Mouse (Mus musculus): ENCODE results near the gene Trabd. TPM values are rescaled to one million over a fixed set of nuclear protein-coding genes. Genes with fewer than 3 reads are reported as not detected.

Gene Trabd
- polyA plus RNA-seq, 1 experiment from 2014 or later = 51.6 TPM

- Histone ChIP-seq H3K4me1 (ENCODE audit: control insufficient read depth in 2 of 2, insufficient read depth in 2 of 2, low read length in 2 of 2) (peaks cover 5 to 15% of the 10 kb centered on the region in 2 experiments), H3K36me3 (ENCODE audit: control insufficient read depth, insufficient read depth, low read length) (no peaks in the 10 kb centered on the region), H3K4me2 (ENCODE audit: low read length) (peak overlapping the region; percentile 55), H3K4me3 (ENCODE audit: control insufficient read depth in 1 of 2, insufficient read depth in 1 of 2, low read depth in 1 of 2, low read length in 2 of 2) (peak overlapping the region in 1 of 2 experiments; percentile 17; a peak in 1 of 4 replicates), H3K27ac (replicated peaks in 1 of 2; ENCODE audit: control insufficient read depth in 1 of 2, insufficient read depth in 1 of 2, low read depth in 2 of 2, low read length in 2 of 2) (no peak overlapping the region), H3K9me3 (ENCODE audit: control insufficient read depth, low read length) (no peaks in the 10 kb centered on the region), H3K27me3 (ENCODE audit: control insufficient read depth, insufficient read depth, low read length) (peaks cover 42% of the 10 kb centered on the region), H3K9ac (ENCODE audit: low read length) (no peak overlapping the region)
- no peak for ATAC-seq (ENCODE audit: insufficient number of reproducible peaks, insufficient read depth, low FRiP score, low read depth)
- WGBS = 37% methylated on average over 26 of the region's 26 CpGs
Measured at GRCm38 (mm10) chr15:89068226-89068625, 6.7 kb upstream of the Trabd start.

GRCm38 (mm10) chr15:89069336-89069840 is 5.5 kb upstream of the Trabd start:
- no peak overlapping the region for H3K4me2 ChIP-seq (ENCODE audit: low read length)
- H3K4me1 ChIP-seq (ENCODE audit: control insufficient read depth in 2 of 2, insufficient read depth in 2 of 2, low read length in 2 of 2) = peaks cover 14 to 24% of the 10 kb centered on the region in 2 experiments
- H3K9ac ChIP-seq (ENCODE audit: low read length) = no peak overlapping the region
- H3K27me3 ChIP-seq (ENCODE audit: control insufficient read depth, insufficient read depth, low read length) = peaks cover 38% of the 10 kb centered on the region
- no peaks in the 10 kb centered on the region for H3K9me3 ChIP-seq (ENCODE audit: control insufficient read depth, low read length)
- WGBS = 85% methylated on average over 19 of the region's 19 CpGs
- no peak overlapping the region for H3K27ac ChIP-seq (replicated peaks in 1 of 2; ENCODE audit: control insufficient read depth in 1 of 2, insufficient read depth in 1 of 2, low read depth in 2 of 2, low read length in 2 of 2)
- no peaks in the 10 kb centered on the region for H3K36me3 ChIP-seq (ENCODE audit: control insufficient read depth, insufficient read depth, low read length)
- no peak; the same call in 1 of the 2 replicates for ATAC-seq (ENCODE audit: insufficient number of reproducible peaks, insufficient read depth, low FRiP score, low read depth)
- H3K4me3 ChIP-seq (ENCODE audit: control insufficient read depth in 1 of 2, insufficient read depth in 1 of 2, low read depth in 1 of 2, low read length in 2 of 2) = no peak overlapping the region

- Histone ChIP-seq H3K9ac (ENCODE audit: low read length) (0 out of 2 replicates have a peak overlapping the region, but pooled peaks have one; percentile 8), H3K4me2 (ENCODE audit: low read length) (no peak overlapping the region), H3K9me3 (ENCODE audit: control insufficient read depth, low read length) (no peaks in the 10 kb centered on the region), H3K36me3 (ENCODE audit: control insufficient read depth, insufficient read depth, low read length) (no peaks in the 10 kb centered on the region), H3K27me3 (ENCODE audit: control insufficient read depth, insufficient read depth, low read length) (peaks cover 36% of the 10 kb centered on the region), H3K4me1 (ENCODE audit: control insufficient read depth in 2 of 2, insufficient read depth in 2 of 2, low read length in 2 of 2) (peaks cover 23 to 33% of the 10 kb centered on the region in 2 experiments), H3K4me3 (ENCODE audit: control insufficient read depth in 1 of 2, insufficient read depth in 1 of 2, low read depth in 1 of 2, low read length in 2 of 2) (no peak overlapping the region), H3K27ac (replicated peaks in 1 of 2; ENCODE audit: control insufficient read depth in 1 of 2, insufficient read depth in 1 of 2, low read depth in 2 of 2, low read length in 2 of 2) (no peak overlapping the region; a peak in 1 of 4 replicates)
- WGBS = 70% methylated on average over 24 of the region's 24 CpGs
- no peak for ATAC-seq (ENCODE audit: insufficient number of reproducible peaks, insufficient read depth, low FRiP score, low read depth)
Measured at GRCm38 (mm10) chr15:89070606-89071005, 4.3 kb upstream of the Trabd start.

GRCm38 (mm10) chr15:89073993-89074603 is 826 bp upstream of the Trabd start:
- Histone ChIP-seq H3K27me3 (ENCODE audit: control insufficient read depth, insufficient read depth, low read length) (peaks cover 3% of the 10 kb centered on the region; the same call in 1 of the 2 replicates), H3K4me3 (ENCODE audit: control insufficient read depth in 1 of 2, insufficient read depth in 1 of 2, low read depth in 1 of 2, low read length in 2 of 2) (peak overlapping the region in 1 of 2 experiments; percentile 92; a peak in 2 of 4 replicates), H3K4me1 (ENCODE audit: control insufficient read depth in 2 of 2, insufficient read depth in 2 of 2, low read length in 2 of 2) (peaks cover 34 to 51% of the 10 kb centered on the region in 2 experiments), H3K4me2 (ENCODE audit: low read length) (peak overlapping the region; percentile 83), H3K9ac (ENCODE audit: low read length) (peak overlapping the region; percentile 96; the same call in 1 of the 2 replicates), H3K27ac (replicated peaks in 1 of 2; ENCODE audit: control insufficient read depth in 1 of 2, insufficient read depth in 1 of 2, low read depth in 2 of 2, low read length in 2 of 2) (peak overlapping the region; percentile 91 to 96), H3K36me3 (ENCODE audit: control insufficient read depth, insufficient read depth, low read length) (0 out of 2 replicates have a peak, but pooled peaks cover 4% of the 10 kb centered on the region), H3K9me3 (ENCODE audit: control insufficient read depth, low read length) (no peaks in the 10 kb centered on the region)
- 27% methylated on average over 10 of the region's 10 CpGs for WGBS
- ATAC-seq (ENCODE audit: insufficient number of reproducible peaks, insufficient read depth, low FRiP score, low read depth) = no peak

- peak; percentile 88 for ATAC-seq (ENCODE audit: insufficient number of reproducible peaks, insufficient read depth, low FRiP score, low read depth)
- Histone ChIP-seq H3K4me3 (ENCODE audit: control insufficient read depth in 1 of 2, insufficient read depth in 1 of 2, low read depth in 1 of 2, low read length in 2 of 2) (peak overlapping the region; percentile 82 to 92), H3K36me3 (ENCODE audit: control insufficient read depth, insufficient read depth, low read length) (peaks cover 12% of the 10 kb centered on the region), H3K4me2 (ENCODE audit: low read length) (peak overlapping the region; percentile 83), H3K27me3 (ENCODE audit: control insufficient read depth, insufficient read depth, low read length) (no peaks in the 10 kb centered on the region), H3K27ac (replicated peaks in 1 of 2; ENCODE audit: control insufficient read depth in 1 of 2, insufficient read depth in 1 of 2, low read depth in 2 of 2, low read length in 2 of 2) (peak overlapping the region; percentile 91 to 96), H3K9ac (ENCODE audit: low read length) (peak overlapping the region; percentile 96), H3K4me1 (ENCODE audit: control insufficient read depth in 2 of 2, insufficient read depth in 2 of 2, low read length in 2 of 2) (peaks cover 34 to 48% of the 10 kb centered on the region in 2 experiments), H3K9me3 (ENCODE audit: control insufficient read depth, low read length) (no peaks in the 10 kb centered on the region)
- WGBS = 0% methylated on average over 47 of the region's 59 CpGs
Measured at GRCm38 (mm10) chr15:89075478-89076147, 689 bp downstream of the Trabd start.

GRCm38 (mm10) chr15:89076156-89076731 is 1.3 kb downstream of the Trabd start:
- H3K27me3 ChIP-seq (ENCODE audit: control insufficient read depth, insufficient read depth, low read length) = no peaks in the 10 kb centered on the region
- H3K9ac ChIP-seq (ENCODE audit: low read length) = peak overlapping the region; percentile 96
- peak overlapping the region; percentile 82 to 92 for H3K4me3 ChIP-seq (ENCODE audit: control insufficient read depth in 1 of 2, insufficient read depth in 1 of 2, low read depth in 1 of 2, low read length in 2 of 2)
- H3K36me3 ChIP-seq (ENCODE audit: control insufficient read depth, insufficient read depth, low read length) = peaks cover 18% of the 10 kb centered on the region
- H3K4me2 ChIP-seq (ENCODE audit: low read length) = peak overlapping the region; percentile 83
- H3K4me1 ChIP-seq (ENCODE audit: control insufficient read depth in 2 of 2, insufficient read depth in 2 of 2, low read length in 2 of 2) = peaks cover 34 to 46% of the 10 kb centered on the region in 2 experiments
- ATAC-seq (ENCODE audit: insufficient number of reproducible peaks, insufficient read depth, low FRiP score, low read depth) = peak; percentile 2; the same call in 1 of the 2 replicates
- H3K9me3 ChIP-seq (ENCODE audit: control insufficient read depth, low read length) = no peaks in the 10 kb centered on the region
- WGBS = under 1% methylated on average over 39 of the region's 39 CpGs
- H3K27ac ChIP-seq (replicated peaks in 1 of 2; ENCODE audit: control insufficient read depth in 1 of 2, insufficient read depth in 1 of 2, low read depth in 2 of 2, low read length in 2 of 2) = peak overlapping the region; percentile 84 to 96

- Histone ChIP-seq H3K9me3 (ENCODE audit: control insufficient read depth, low read length) (no peaks in the 10 kb centered on the region), H3K4me3 (ENCODE audit: control insufficient read depth in 1 of 2, insufficient read depth in 1 of 2, low read depth in 1 of 2, low read length in 2 of 2) (0 out of 4 replicates have a peak overlapping the region, but pooled peaks of 1 of the 2 experiments have one; percentile 92), H3K9ac (ENCODE audit: low read length) (peak overlapping the region; percentile 30), H3K27ac (replicated peaks in 1 of 2; ENCODE audit: control insufficient read depth in 1 of 2, insufficient read depth in 1 of 2, low read depth in 2 of 2, low read length in 2 of 2) (0 out of 4 replicates have a peak overlapping the region, but pooled peaks of 1 of the 2 experiments have one; percentile 30), H3K27me3 (ENCODE audit: control insufficient read depth, insufficient read depth, low read length) (no peaks in the 10 kb centered on the region), H3K4me1 (ENCODE audit: control insufficient read depth in 2 of 2, insufficient read depth in 2 of 2, low read length in 2 of 2) (peaks cover 31 to 41% of the 10 kb centered on the region in 2 experiments), H3K4me2 (ENCODE audit: low read length) (peak overlapping the region; percentile 83), H3K36me3 (ENCODE audit: control insufficient read depth, insufficient read depth, low read length) (peaks cover 39% of the 10 kb centered on the region)
- 60% methylated on average over 9 of the region's 9 CpGs for WGBS
- no peak for ATAC-seq (ENCODE audit: insufficient number of reproducible peaks, insufficient read depth, low FRiP score, low read depth)
Measured at GRCm38 (mm10) chr15:89078208-89078836, 3.4 kb downstream of the Trabd start.

All from heart, embryonic 14.5 days (tissue).